Mouse (Mus musculus): ENCODE measurements around the gene Cirbp. TPM values are rescaled to one million over a fixed set of nuclear protein-coding genes. Genes with fewer than 3 reads are reported as not detected.

The Cirbp gene
- polyA plus RNA-seq, 1 experiment, result 30.9 TPM

DNA sequence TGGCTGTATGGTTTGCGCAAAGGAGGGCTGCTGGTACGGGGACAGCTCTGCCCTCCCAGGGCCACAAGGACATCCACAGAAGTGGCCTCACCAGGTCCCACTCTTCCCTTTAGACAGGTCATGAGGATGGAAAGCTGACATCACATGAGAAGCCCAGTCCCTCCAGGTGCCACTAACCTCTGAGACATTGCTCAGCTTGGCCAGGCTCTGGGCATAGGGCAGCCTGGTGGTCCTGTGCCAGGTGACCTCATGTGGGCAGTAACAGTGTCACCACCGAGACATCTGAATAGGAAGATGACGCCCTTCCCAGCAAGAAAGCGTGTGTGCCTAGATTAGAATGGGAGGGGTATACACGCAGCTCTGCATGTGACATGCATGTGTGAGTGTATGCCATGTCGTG, 16.8 kb downstream of the Cirbp start:
- H3ac ChIP-seq (ENCODE audit: control insufficient read depth, insufficient read length, low read depth), result no peak overlapping the region
- H3K79me3 ChIP-seq (ENCODE audit: low read depth), result no peaks in the 10 kb centered on the region
- no peaks in the 10 kb centered on the region for H3K36me3 ChIP-seq (ENCODE audit: control insufficient read depth, insufficient read depth)
- no peak overlapping the region for H3K4me3 ChIP-seq (ENCODE audit: insufficient read depth, poor library complexity, severe bottlenecking)
- no peak for TF ChIP-seq MYOG (IDR thresholded peaks at IDR 0.05; ENCODE audit: control insufficient read depth, extremely low read depth, insufficient read length)
- no peak for TF ChIP-seq CTCF (IDR thresholded peaks at IDR 0.05; ENCODE audit: control insufficient read depth, insufficient read depth, insufficient read length)
- TF ChIP-seq MAX (IDR thresholded peaks at IDR 0.05), result no peak
- TF ChIP-seq CEBPB (IDR thresholded peaks at IDR 0.05; ENCODE audit: low read depth), result no peak
- TF ChIP-seq FOSL1 (IDR thresholded peaks at IDR 0.05; ENCODE audit: insufficient read depth, low read length, poor library complexity, severe bottlenecking), result no peak
- TF ChIP-seq MYOD1 (IDR thresholded peaks at IDR 0.05; ENCODE audit: control insufficient read depth, insufficient read length, low read depth), result no peak
- no peak for TF ChIP-seq USF1 (IDR thresholded peaks at IDR 0.05; ENCODE audit: low read depth)
- H3K79me2 ChIP-seq (ENCODE audit: control insufficient read depth, insufficient read depth), result no peaks in the 10 kb centered on the region
- no peaks in the 10 kb centered on the region for H3K27me3 ChIP-seq (ENCODE audit: control insufficient read depth, insufficient read depth, insufficient read length)

DNA sequence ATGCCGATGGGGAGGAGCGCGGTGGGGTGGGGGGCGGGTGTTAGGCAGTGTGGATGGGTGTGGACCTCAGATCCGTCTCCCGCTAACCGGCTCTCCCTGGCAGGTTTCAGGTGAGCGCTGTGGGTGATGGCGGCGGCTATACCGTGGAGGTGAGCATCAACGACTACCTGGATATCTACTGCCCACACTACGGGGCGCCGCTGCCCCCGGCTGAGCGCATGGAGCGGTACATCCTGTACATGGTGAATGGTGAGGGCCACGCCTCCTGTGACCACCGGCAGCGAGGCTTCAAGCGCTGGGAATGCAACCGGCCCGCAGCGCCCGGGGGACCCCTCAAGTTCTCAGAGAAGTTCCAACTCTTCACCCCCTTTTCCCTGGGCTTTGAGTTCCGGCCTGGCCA, 20.9 kb downstream of the Cirbp start:
- Histone ChIP-seq H3K27me3 (ENCODE audit: control insufficient read depth, insufficient read depth, insufficient read length) (peaks cover 12% of the 10 kb centered on the region), H3ac (ENCODE audit: control insufficient read depth, insufficient read length, low read depth) (no peak overlapping the region), H3K36me3 (ENCODE audit: control insufficient read depth, insufficient read depth) (no peaks in the 10 kb centered on the region), H3K79me3 (ENCODE audit: low read depth) (no peaks in the 10 kb centered on the region), H3K79me2 (ENCODE audit: control insufficient read depth, insufficient read depth) (no peaks in the 10 kb centered on the region), H3K4me3 (ENCODE audit: insufficient read depth, poor library complexity, severe bottlenecking) (no peak overlapping the region)
- TF ChIP-seq CTCF (IDR thresholded peaks at IDR 0.05; ENCODE audit: control insufficient read depth, insufficient read depth, insufficient read length), result no peak
- no peak for TF ChIP-seq MAX (IDR thresholded peaks at IDR 0.05)
- TF ChIP-seq USF1 (IDR thresholded peaks at IDR 0.05; ENCODE audit: low read depth), result no peak
- TF ChIP-seq MYOG (IDR thresholded peaks at IDR 0.05; ENCODE audit: control insufficient read depth, extremely low read depth, insufficient read length), result no peak
- TF ChIP-seq CEBPB (IDR thresholded peaks at IDR 0.05; ENCODE audit: low read depth), result no peak
- TF ChIP-seq MYOD1 (IDR thresholded peaks at IDR 0.05; ENCODE audit: control insufficient read depth, insufficient read length, low read depth), result no peak
- TF ChIP-seq FOSL1 (IDR thresholded peaks at IDR 0.05; ENCODE audit: insufficient read depth, low read length, poor library complexity, severe bottlenecking), result no peak

DNA sequence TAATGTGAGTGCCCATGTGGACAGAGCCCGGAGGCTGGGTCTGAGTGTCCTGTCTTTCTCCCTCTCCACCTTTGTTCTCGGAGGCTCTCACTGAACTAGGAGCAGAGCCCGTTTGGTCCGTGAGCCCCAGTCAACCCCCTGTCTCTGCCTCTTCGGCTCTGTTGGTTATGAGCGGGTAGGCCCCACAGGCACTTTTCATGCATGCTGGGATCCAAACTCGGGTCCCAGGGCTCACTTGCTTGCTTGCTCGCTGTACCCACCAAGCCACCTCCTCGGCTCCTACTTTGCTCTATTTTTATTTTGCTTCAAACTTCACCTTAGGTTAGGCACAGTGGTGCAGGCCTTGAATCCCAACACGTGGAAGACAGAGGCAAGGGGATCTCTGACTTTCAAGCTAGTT, 22.0 kb downstream of the Cirbp start:
- Histone ChIP-seq H3K36me3 (ENCODE audit: control insufficient read depth, insufficient read depth) (no peaks in the 10 kb centered on the region), H3K4me3 (ENCODE audit: insufficient read depth, poor library complexity, severe bottlenecking) (no peak overlapping the region), H3K27me3 (ENCODE audit: control insufficient read depth, insufficient read depth, insufficient read length) (peaks cover 12% of the 10 kb centered on the region), H3ac (ENCODE audit: control insufficient read depth, insufficient read length, low read depth) (no peak overlapping the region), H3K79me3 (ENCODE audit: low read depth) (no peaks in the 10 kb centered on the region), H3K79me2 (ENCODE audit: control insufficient read depth, insufficient read depth) (no peaks in the 10 kb centered on the region)
- TF ChIP-seq MYOD1 (IDR thresholded peaks at IDR 0.05; ENCODE audit: control insufficient read depth, insufficient read length, low read depth), result no peak
- TF ChIP-seq FOSL1 (IDR thresholded peaks at IDR 0.05; ENCODE audit: insufficient read depth, low read length, poor library complexity, severe bottlenecking), result no peak
- no peak for TF ChIP-seq MYOG (IDR thresholded peaks at IDR 0.05; ENCODE audit: control insufficient read depth, extremely low read depth, insufficient read length)
- TF ChIP-seq CEBPB (IDR thresholded peaks at IDR 0.05; ENCODE audit: low read depth), result no peak
- no peak for TF ChIP-seq MAX (IDR thresholded peaks at IDR 0.05)
- no peak for TF ChIP-seq USF1 (IDR thresholded peaks at IDR 0.05; ENCODE audit: low read depth)

DNA sequence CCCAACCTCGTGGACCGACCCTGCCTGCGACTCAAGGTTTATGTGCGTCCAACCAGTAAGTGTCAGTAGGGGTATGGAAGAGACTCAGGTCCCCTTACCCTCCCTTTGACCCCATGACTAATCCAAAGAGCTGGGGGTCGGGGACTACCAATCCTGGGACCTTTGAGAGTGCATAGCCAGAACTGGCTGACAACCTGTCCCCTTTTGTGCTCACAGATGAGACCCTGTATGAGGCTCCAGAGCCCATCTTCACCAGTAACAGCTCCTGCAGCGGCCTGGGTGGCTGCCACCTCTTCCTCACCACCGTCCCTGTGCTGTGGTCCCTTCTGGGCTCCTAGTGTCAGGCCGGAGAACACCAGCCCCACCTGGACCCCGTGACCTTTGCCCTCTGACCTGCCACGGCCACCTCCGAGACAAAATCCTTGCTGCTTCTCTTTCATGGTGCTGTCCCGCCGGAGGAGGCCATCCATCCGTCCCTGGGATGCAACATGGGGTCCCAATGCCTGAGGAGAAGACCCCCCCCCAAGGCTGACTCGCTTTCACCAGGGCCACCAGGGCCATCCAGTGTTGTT, 22.8 kb downstream of the Cirbp start:
- Histone ChIP-seq H3K27me3 (ENCODE audit: control insufficient read depth, insufficient read depth, insufficient read length) (peaks cover 12% of the 10 kb centered on the region), H3ac (ENCODE audit: control insufficient read depth, insufficient read length, low read depth) (no peak overlapping the region), H3K79me3 (ENCODE audit: low read depth) (no peaks in the 10 kb centered on the region), H3K4me3 (ENCODE audit: insufficient read depth, poor library complexity, severe bottlenecking) (no peak overlapping the region), H3K36me3 (ENCODE audit: control insufficient read depth, insufficient read depth) (no peaks in the 10 kb centered on the region), H3K79me2 (ENCODE audit: control insufficient read depth, insufficient read depth) (no peaks in the 10 kb centered on the region)
- TF ChIP-seq MYOG (IDR thresholded peaks at IDR 0.05; ENCODE audit: control insufficient read depth, extremely low read depth, insufficient read length), result no peak

DNA sequence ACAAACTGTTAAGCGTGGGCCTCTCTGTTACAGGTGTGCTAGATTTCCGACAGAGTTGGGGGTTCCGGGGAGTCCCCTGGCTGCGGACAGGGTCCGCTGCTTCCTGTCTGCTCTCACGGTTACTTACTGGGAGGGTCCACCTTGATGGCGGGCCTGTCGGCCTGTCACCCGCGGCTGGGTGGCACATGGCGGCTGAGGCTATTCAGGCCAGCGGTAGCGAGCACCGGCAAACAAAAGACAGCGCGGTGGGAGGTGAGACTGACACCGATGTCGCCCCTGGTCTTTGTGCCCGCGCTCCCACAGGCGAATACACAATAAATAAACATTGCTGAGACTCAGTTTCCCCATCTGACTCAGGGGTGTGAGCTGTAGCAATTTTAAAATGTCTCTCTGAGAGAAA, 24.2 kb downstream of the Cirbp start:
- Histone ChIP-seq H3K4me3 (ENCODE audit: insufficient read depth, poor library complexity, severe bottlenecking) (no peak overlapping the region), H3K79me3 (ENCODE audit: low read depth) (no peaks in the 10 kb centered on the region), H3K36me3 (ENCODE audit: control insufficient read depth, insufficient read depth) (no peaks in the 10 kb centered on the region), H3K79me2 (ENCODE audit: control insufficient read depth, insufficient read depth) (no peaks in the 10 kb centered on the region), H3ac (ENCODE audit: control insufficient read depth, insufficient read length, low read depth) (no peak overlapping the region), H3K27me3 (ENCODE audit: control insufficient read depth, insufficient read depth, insufficient read length) (peaks cover 12% of the 10 kb centered on the region)
- TF ChIP-seq CEBPB (IDR thresholded peaks at IDR 0.05; ENCODE audit: low read depth) (no peak), CTCF (IDR thresholded peaks at IDR 0.05; ENCODE audit: control insufficient read depth, insufficient read depth, insufficient read length) (no peak)

DNA sequence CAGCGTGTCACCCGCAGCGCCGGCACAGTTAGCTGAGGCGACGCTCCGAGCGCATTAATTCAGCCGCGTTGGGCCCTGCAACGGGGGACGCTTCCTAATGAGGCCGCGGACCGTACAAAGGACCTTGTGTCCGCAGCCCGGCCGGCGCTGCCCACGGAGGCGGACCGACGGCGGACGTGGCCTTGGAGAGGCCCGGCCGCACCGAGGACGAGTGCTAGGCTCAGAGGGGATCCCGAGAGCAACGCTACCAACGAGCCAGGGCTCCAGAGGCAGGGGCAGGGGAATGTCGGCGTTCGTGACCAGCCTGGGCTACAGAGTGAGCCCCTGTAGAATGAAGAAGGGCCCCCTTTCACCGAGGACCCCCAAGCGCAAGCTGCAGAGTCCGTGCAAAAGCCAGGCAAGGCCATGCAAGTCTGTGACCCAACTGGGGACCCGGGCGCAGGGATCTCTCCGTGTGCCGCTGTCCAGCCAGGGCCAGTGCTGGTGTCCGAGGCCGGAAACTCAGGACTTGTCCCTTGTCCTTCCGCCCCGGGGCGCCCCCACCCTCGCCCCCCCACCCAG, 24.8 kb downstream of the Cirbp start:
- Histone ChIP-seq H3K27me3 (ENCODE audit: control insufficient read depth, insufficient read depth, insufficient read length) (peaks cover 12% of the 10 kb centered on the region), H3K36me3 (ENCODE audit: control insufficient read depth, insufficient read depth) (no peaks in the 10 kb centered on the region), H3K79me3 (ENCODE audit: low read depth) (no peaks in the 10 kb centered on the region), H3ac (ENCODE audit: control insufficient read depth, insufficient read length, low read depth) (no peak overlapping the region), H3K4me3 (ENCODE audit: insufficient read depth, poor library complexity, severe bottlenecking) (no peak overlapping the region), H3K79me2 (ENCODE audit: control insufficient read depth, insufficient read depth) (no peaks in the 10 kb centered on the region)
- TF ChIP-seq MYOG (IDR thresholded peaks at IDR 0.05; ENCODE audit: control insufficient read depth, extremely low read depth, insufficient read length) (no peak), FOSL1 (IDR thresholded peaks at IDR 0.05; ENCODE audit: insufficient read depth, low read length, poor library complexity, severe bottlenecking) (no peak), USF1 (IDR thresholded peaks at IDR 0.05; ENCODE audit: low read depth) (no peak), CEBPB (IDR thresholded peaks at IDR 0.05; ENCODE audit: low read depth) (no peak), MYOD1 (IDR thresholded peaks at IDR 0.05; ENCODE audit: control insufficient read depth, insufficient read length, low read depth) (no peak), CTCF (IDR thresholded peaks at IDR 0.05; ENCODE audit: control insufficient read depth, insufficient read depth, insufficient read length) (no peak), MAX (IDR thresholded peaks at IDR 0.05) (no peak)
